Mouse (Mus musculus) forebrain, embryonic 10.5 days (tissue): ENCODE results near the gene Ilk. TPM values are rescaled to one million over a fixed set of nuclear protein-coding genes. Genes with fewer than 3 reads are reported as not detected.

Experiments
- DNase-seq: peaks from one replicate; pipeline ENCODE4 v3.0.0-alpha.2; 2017; ENCODE audit warnings: low spot score; ENCODE audit errors: extremely low spot score
- H3K27ac ChIP-seq: fragments of 300-500 bp; sonication (generic); 2 replicates; pipeline ENCODE4 v1.5.1; 2016; ENCODE audit warnings: mild to moderate bottlenecking
- H3K27me3 ChIP-seq: fragments of 300-500 bp; sonication (generic); 2 replicates; pipeline ENCODE4 v1.6.1; 2016; ENCODE audit warnings: mild to moderate bottlenecking; ENCODE audit not compliant: poor library complexity, severe bottlenecking
- H3K36me3 ChIP-seq: fragments of 300-500 bp; sonication (generic); replicated peaks from 2 replicates; pipeline ENCODE4 v1.6.1; 2016; ENCODE audit warnings: mild to moderate bottlenecking, moderate library complexity
- H3K4me1 ChIP-seq: fragments of 300-500 bp; sonication (generic); 2 replicates; pipeline ENCODE4 v1.6.1; 2016
- H3K4me3 ChIP-seq: fragments of 300-500 bp; sonication (generic); 2 replicates; pipeline ENCODE4 v1.5.1; 2016; ENCODE audit warnings: mild to moderate bottlenecking, moderate library complexity
- H3K9me3 ChIP-seq: fragments of 300-500 bp; sonication (generic); 2 replicates; pipeline ENCODE4 v1.6.1; 2016; ENCODE audit warnings: mild to moderate bottlenecking, moderate library complexity
- WGBS: fragments of 180-500 bp; shearing (Covaris S2); methylation state at CpG from one replicate; pipeline ENCODE4 v1.1.7; 2016; 5-methylcytosine and 5-hydroxymethylcytosine counted together
- polyA plus RNA-seq: library from polyadenylated mRNA; unstranded; fragments of >200 nt; fragmentation: Nextera tagmentation; extraction: Ambion mirVana; gene quantifications from 2 replicates; pipeline ENCODE4 v1.2.1, GENCODE M21; 2016

The Ilk gene
- polyA plus RNA-seq, 1 experiment from 2014 or later = 208 TPM

DNA sequence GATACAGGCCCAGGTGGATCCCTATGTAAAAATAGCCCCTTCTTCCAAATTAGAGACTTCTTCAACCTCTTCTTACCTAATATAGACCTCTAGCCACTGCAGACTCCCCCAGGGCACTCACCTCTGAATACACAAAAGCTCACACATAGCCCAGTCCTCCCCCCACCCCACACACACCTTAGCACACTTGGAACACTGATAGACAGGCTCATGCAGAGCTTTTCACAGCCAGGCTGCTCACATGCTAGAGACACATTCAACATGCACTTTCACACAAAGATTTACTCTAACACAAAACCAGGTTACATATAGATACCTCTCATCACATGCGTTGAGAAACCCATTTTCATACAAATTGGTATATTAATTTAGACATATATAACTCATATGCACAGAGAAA, 40.9 kb downstream of the Ilk start:
- H3K27ac ChIP-seq = peak overlapping the region; percentile 81; the same call in 1 of the 2 replicates
- no peak overlapping the region for H3K4me3 ChIP-seq

DNA sequence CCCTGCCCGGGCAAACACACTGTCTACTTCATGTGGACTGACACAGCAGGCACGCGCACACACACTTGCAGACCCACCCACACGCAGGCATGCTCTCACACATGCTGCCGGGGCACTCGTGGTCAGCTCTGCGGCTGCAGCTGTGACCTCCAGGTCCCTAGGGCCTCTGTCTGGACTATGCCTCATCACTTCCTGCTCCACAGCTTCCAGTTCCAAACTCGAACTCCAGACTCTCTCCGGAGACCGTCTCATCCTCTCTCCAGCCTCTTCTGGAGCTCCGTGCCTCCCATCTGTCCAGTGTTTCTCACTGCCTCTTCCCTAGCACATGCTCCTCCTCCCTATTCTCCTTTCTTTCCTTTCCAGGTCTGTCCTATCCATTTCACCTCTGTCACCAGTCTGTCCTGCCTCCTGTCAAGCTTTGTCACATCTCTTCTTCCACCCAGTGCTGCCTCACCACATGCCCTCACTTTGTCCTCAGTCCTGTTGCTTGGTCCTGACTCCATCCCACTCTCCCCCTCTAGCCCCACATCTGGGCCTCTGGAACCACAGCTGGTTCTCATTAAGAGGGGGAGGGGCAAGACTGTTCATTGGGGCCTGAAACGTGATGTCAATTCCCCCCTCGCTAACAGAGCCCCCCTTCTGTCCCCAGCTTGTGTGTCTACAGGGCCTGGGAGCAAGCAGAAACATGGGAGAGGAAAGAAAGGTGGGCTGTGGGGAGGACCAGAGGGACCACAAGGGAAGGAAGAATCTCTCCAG, 41.6 kb downstream of the Ilk start:
- peaks cover 72% of the 10 kb centered on the region for H3K36me3 ChIP-seq
- H3K9me3 ChIP-seq = no peaks in the 10 kb centered on the region
- WGBS = 58% methylated on average over 13 of the region's 13 CpGs
- H3K27me3 ChIP-seq = no peaks in the 10 kb centered on the region
- H3K4me3 ChIP-seq = peak overlapping the region; percentile 24
- DNase-seq = peak; percentile 53
- peak overlapping the region; percentile 81 for H3K27ac ChIP-seq
- peaks cover 42% of the 10 kb centered on the region for H3K4me1 ChIP-seq

More for the DNA sequence above, 40.9 kb downstream of the Ilk start:
- peaks cover 36% of the 10 kb centered on the region for H3K4me1 ChIP-seq
- no peaks in the 10 kb centered on the region for H3K9me3 ChIP-seq
- H3K27me3 ChIP-seq = no peaks in the 10 kb centered on the region
- H3K36me3 ChIP-seq = peaks cover 72% of the 10 kb centered on the region
- no peak for DNase-seq
- 89% methylated on average over 1 of the region's 1 CpGs for WGBS

DNA sequence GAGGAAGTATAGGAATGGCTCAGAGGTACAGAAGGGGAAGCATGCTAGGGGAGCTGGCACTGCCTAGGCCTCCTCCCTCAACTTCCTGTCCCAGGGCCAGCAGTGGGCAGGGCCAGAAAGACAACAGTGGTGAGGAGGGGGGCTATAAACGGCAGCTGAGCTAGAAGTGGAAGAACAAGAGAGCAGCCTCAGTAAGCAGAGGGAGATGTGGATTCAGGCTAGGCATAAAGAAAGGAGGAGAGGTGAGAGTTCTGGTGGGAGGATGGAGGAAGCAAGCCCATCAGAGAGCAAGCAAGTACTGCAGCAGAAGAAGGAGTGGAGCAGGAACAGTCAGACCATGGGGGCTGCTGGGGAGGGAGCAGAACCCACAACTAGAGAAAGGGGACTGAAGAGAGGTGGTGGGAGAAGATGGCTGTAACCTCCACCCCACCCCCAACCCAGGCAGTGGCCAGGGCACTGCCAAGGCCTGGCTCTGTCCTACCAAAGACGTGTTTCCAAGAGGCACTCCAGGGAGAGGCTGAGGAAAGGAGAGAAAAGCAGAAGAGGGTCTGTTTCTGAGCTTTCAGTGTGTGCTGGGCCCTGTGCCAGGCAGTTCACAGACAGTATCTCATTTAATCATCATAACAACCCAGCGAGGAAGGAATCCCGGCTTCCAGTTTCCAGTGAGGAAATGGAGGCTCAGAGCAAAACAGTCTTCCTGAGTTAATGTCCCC, 42.3 kb downstream of the Ilk start:
- Histone ChIP-seq H3K36me3 (peaks cover 70% of the 10 kb centered on the region), H3K4me3 (peak overlapping the region; percentile 24), H3K27me3 (no peaks in the 10 kb centered on the region), H3K27ac (peak overlapping the region; percentile 81), H3K4me1 (peaks cover 49% of the 10 kb centered on the region), H3K9me3 (no peaks in the 10 kb centered on the region)
- WGBS = 46% methylated on average over 4 of the region's 4 CpGs
- DNase-seq = no peak

DNA sequence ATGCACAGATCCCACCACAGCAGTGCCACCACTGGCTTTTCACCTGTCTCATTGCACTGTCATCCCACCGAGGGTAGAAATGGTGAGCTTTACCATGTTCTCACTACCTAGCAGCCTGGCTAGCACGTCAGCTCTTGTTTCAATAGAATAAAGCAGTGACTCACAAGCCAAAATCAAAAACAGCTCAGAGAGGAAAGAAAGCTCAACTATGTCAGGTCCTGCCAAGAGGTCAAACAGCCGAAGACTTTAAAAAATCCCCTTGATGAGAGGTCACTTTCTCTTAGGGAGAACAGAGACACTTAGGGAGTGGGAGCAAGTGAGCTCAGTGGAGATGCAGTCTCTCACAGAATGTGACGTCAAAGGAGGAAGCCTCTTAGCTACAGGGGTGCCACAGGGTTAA, 47.5 kb downstream of the Ilk start:
- WGBS = 50% methylated on average over 4 of the region's 4 CpGs
- no peak overlapping the region; the same call in 1 of the 2 replicates for H3K4me3 ChIP-seq
- H3K27ac ChIP-seq = no peak overlapping the region
- H3K4me1 ChIP-seq = peaks cover 68% of the 10 kb centered on the region
- H3K9me3 ChIP-seq = no peaks in the 10 kb centered on the region
- H3K27me3 ChIP-seq = peaks cover 16% of the 10 kb centered on the region
- no peak for DNase-seq
- peaks cover 62% of the 10 kb centered on the region for H3K36me3 ChIP-seq

DNA sequence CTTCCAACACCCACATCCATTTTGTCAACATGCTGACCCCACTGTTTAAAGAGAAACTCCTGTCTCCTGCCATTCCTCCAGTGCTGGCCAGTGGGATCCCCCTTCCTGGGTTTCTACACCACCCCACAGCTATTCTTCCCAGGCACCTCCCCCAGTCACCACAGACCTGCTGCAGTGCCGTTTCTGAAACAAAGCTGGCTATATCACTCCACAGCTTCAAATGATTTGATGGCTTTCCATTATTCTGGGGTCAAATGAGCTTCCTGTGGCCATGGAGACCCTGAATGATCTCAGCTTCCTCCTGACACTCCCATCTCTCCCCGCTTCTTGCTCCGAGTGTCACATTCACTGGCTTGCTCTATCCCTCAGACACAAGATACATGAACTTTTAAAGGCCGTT, 48.2 kb downstream of the Ilk start:
- no peak for DNase-seq
- H3K27ac ChIP-seq = 0 out of 2 replicates have a peak overlapping the region, but pooled peaks have one; percentile 31
- H3K36me3 ChIP-seq = peaks cover 56% of the 10 kb centered on the region
- WGBS = 30% methylated on average over 4 of the region's 4 CpGs
- H3K27me3 ChIP-seq = peaks cover 23% of the 10 kb centered on the region
- peaks cover 62% of the 10 kb centered on the region for H3K4me1 ChIP-seq
- peak overlapping the region; percentile 16 for H3K4me3 ChIP-seq
- H3K9me3 ChIP-seq = no peaks in the 10 kb centered on the region

DNA sequence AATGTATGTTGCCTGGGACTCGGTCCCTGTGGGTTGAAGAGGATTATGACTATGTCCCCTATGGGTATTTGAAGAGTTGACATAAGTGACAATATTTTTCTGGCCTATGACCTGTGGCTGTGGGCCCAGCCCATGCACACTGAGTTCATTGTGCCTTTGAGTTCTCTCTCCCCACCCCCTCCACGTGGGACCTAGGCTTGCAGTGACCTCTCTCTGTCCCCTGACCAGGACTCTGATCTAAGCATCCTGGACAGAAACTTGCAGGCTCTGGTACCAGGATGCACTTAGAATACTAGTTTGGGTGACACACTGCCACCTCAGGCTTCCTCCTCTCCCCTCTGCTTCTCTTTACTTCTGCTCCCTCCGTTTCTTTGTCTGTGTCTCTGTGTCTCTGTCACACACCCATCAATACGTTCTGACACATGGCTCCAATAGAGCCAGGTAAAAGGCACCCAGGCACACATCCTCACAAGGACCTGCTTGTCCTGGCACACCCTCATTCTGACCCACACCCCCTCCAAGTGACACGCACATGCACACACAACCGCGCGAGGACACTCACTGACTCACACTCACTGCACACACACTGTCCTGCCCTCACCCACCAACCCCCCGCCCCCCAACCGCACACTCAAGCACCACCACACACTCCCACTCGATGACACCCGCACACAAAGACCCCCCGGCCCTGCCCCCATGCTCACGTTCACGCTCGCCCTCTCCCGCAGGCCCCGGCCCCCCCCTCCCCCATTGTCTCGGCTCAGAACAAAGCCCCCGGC, 50.3 kb downstream of the Ilk start:
- Histone ChIP-seq H3K27ac (peak overlapping the region; percentile 97), H3K27me3 (peaks cover 33% of the 10 kb centered on the region), H3K4me1 (peaks cover 62% of the 10 kb centered on the region), H3K36me3 (peaks cover 35% of the 10 kb centered on the region), H3K9me3 (no peaks in the 10 kb centered on the region), H3K4me3 (peak overlapping the region; percentile 88)
- 5% methylated on average over 20 of the region's 20 CpGs for WGBS
- peak; percentile 43 for DNase-seq

DNA sequence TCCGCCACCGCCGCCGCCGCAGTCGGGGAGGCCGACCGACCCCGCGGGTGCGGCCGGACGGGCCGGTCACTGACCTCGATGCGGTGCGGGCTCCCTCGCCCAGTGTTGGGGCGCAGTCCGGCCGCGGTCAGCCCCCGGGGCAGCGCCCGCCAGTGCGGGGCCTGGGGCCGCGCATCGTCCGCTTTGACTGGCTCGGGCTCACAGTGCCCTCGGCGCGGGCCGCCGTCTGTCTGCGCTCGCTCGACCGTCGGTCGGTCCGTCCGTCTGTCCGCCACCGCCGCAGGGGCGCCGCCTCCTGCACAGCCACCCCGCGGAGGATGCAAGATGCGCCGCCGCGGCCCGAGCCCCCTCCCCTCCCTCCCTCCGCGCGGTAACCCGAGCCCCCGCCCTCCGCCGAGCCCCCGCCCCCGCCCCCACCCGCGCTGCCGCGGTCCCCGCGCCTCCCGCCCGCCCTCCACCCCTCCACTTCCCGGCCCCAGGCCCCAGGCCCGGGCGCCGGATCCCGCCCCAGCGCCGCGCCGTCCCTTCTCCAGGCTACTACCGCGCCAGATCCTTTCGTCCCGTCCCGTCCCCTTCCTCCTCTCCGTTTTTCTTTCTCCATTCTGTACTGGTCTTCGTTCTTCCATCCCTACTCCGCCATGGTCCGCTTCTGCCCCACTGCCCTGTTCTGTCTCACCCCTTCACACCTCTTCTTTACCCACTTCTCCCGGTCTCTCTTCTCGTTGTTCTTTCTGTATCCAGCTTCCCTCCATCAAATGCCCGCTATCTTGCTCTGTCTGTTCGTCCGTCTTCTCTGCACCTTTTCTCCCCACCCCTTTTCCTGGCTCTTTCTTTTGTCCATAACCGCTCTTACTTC, 51.1 kb downstream of the Ilk start, which contains the start of gene Dchs1:
Gene Dchs1, minus strand, starts transcription at position 370 of the 856 bp plus-strand sequence.
- Histone ChIP-seq H3K4me1 (peaks cover 60% of the 10 kb centered on the region), H3K9me3 (no peaks in the 10 kb centered on the region), H3K4me3 (peak within 1 kb of the TSS; percentile 88), H3K36me3 (peaks cover 26% of the 10 kb centered on the region), H3K27me3 (peaks cover 33% of the 10 kb centered on the region), H3K27ac (peak within 1 kb of the TSS; percentile 97)
- DNase-seq = peak; percentile 51
- WGBS = under 1% methylated on average over 62 of the region's 97 CpGs

DNA sequence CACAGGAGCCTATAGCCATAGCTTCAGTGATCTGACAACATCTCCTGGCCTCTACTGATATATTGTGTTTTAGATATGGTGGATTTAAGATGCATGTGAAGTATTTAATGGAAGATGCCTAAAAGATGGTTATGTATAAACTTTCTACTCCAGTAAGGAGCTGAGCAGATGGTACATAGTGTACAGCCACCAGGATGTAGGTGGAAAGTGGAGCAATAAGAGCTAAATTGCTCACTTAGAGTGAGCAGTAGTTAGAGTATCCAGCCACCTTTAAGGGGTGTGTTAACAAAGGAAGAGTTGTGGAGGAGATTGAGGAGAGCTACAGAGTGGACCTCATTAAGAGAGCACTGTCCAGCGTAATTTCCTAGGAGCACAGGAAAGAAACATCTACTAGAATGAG, 54.8 kb downstream of the Ilk start:
- 83% methylated on average over 1 of the region's 1 CpGs for WGBS
- Histone ChIP-seq H3K9me3 (no peaks in the 10 kb centered on the region), H3K4me3 (no peak overlapping the region), H3K4me1 (peaks cover 24% of the 10 kb centered on the region), H3K27ac (no peak overlapping the region), H3K27me3 (peaks cover 29% of the 10 kb centered on the region), H3K36me3 (peaks cover 1% of the 10 kb centered on the region)
- no peak for DNase-seq

Other genes with a start within 250 kb of the Ilk start
- 29.0 and 29.7 TPM in 2 replicates for gene Smpd1, start 182.2 kb upstream of the Ilk start, polyA plus RNA-seq
- 105 and 106 TPM in 2 replicates for gene Apbb1, start 154.9 kb upstream of the Ilk start, polyA plus RNA-seq
- 0.33 TPM in 1 of 2 replicates, not detected in the other for gene Hpx, start 136.5 kb upstream of the Ilk start, polyA plus RNA-seq
- 25.9 and 27.8 TPM in 2 replicates for gene Trim3, start 103.0 kb upstream of the Ilk start, polyA plus RNA-seq
- 145 and 163 TPM in 2 replicates for gene Timm10b, start 96.5 kb upstream of the Ilk start, polyA plus RNA-seq
- gene Arfip2, start 96.2 kb upstream of the Ilk start, polyA plus RNA-seq = 66.0 and 69.1 TPM in 2 replicates
- gene Gm45799, start 96.0 kb upstream of the Ilk start, polyA plus RNA-seq = 28.9 and 38.2 TPM in 2 replicates
- gene Dnhd1, start 85.8 kb upstream of the Ilk start, polyA plus RNA-seq = 0.53 and 0.82 TPM in 2 replicates
- gene Rrp8, start 793 bp downstream of the Ilk start, polyA plus RNA-seq = 43.5 and 46.5 TPM in 2 replicates
- gene Taf10, start 7.8 kb downstream of the Ilk start, polyA plus RNA-seq = 178 and 183 TPM in 2 replicates
- 60.2 and 62.6 TPM in 2 replicates for gene Tpp1, start 15.6 kb downstream of the Ilk start, polyA plus RNA-seq
- 8.8 and 9.9 TPM in 2 replicates for gene Dchs1, start 51.1 kb downstream of the Ilk start, polyA plus RNA-seq
- gene Mrpl17, start 74.5 kb downstream of the Ilk start, polyA plus RNA-seq = 344 and 348 TPM in 2 replicates
- 0.11 and 0.45 TPM in 2 replicates for gene Gm4070, start 217.4 kb downstream of the Ilk start, polyA plus RNA-seq